Comparison of ENCODE assay signal across 14 mouse cellular contexts in genomic region chr11:84974582-84974981, GRCm38 (mm10). TPM values are rescaled to one million over a fixed set of nuclear protein-coding genes. Genes with fewer than 3 reads are reported as not detected.
"Had no signal": no experiment of that assay in that cellular context is flagged by ENCODE, and none has a peak within 500 bp of the region (broad histone marks: within the 10 kb centered on the region; RNA-seq: fewer than 3 reads in every experiment).

No protein-coding gene starts in this region.

- H3K27ac ChIP-seq: kidney, embryonic 15.5 days; left cerebral cortex, adult 2 months; limb, embryonic 15.5 days; liver, embryonic 12.5 days; midbrain, embryonic 12.5 days; neural tube, embryonic 13.5 days; stomach, embryonic 15.5 days had no signal

- ATAC-seq: liver, embryonic 12.5 days; midbrain, embryonic 16.5 days had no signal

- H3K4me2 ChIP-seq: kidney, embryonic 15.5 days; limb, embryonic 15.5 days; liver, embryonic 12.5 days; midbrain, embryonic 12.5 days; neural tube, embryonic 13.5 days; stomach, embryonic 15.5 days had no signal

- H3K9me3 ChIP-seq: kidney, embryonic 15.5 days; limb, embryonic 15.5 days; liver, embryonic 12.5 days; midbrain, embryonic 12.5 days; neural tube, embryonic 13.5 days; stomach, embryonic 15.5 days had no signal

- H3K9ac ChIP-seq: kidney, embryonic 15.5 days; limb, embryonic 15.5 days; liver, embryonic 12.5 days; midbrain, embryonic 12.5 days; neural tube, embryonic 13.5 days; stomach, embryonic 15.5 days had no signal

- DNase-seq: kidney, adult 2 months; kidney, postnatal 14 days; retina, postnatal 1 day; right cerebral cortex, postnatal 4 days; thymus, postnatal 36 days had no signal

- H3K36me3 ChIP-seq: kidney, embryonic 15.5 days; limb, embryonic 15.5 days; liver, embryonic 12.5 days; midbrain, embryonic 12.5 days; neural tube, embryonic 13.5 days; stomach, embryonic 15.5 days had no signal

- H3K4me1 ChIP-seq: kidney, embryonic 15.5 days; limb, embryonic 15.5 days; midbrain, embryonic 12.5 days; stomach, embryonic 15.5 days had no signal

- H3K27me3 ChIP-seq: kidney, embryonic 15.5 days; limb, embryonic 15.5 days; midbrain, embryonic 12.5 days; neural tube, embryonic 13.5 days; stomach, embryonic 15.5 days had no signal

- H3K4me3 ChIP-seq: kidney, embryonic 15.5 days; left cerebral cortex, adult 2 months; limb, embryonic 15.5 days; liver, embryonic 12.5 days; midbrain, embryonic 12.5 days; neural tube, embryonic 13.5 days; stomach, embryonic 15.5 days had no signal

RNA-seq across cellular contexts. Expression of gene Car4, which starts 17.0 kb away (rescaled TPM):
- polyA plus RNA-seq: limb, embryonic 15.5 days; liver, embryonic 16.5 days had no signal
